Mouse (Mus musculus) lung, embryonic 14.5 days (tissue): ENCODE measurements around the gene Smpd3. TPM values are rescaled to one million over a fixed set of nuclear protein-coding genes. Genes with fewer than 3 reads are reported as not detected.

Experiments used
- ATAC-seq: fragments of 200-750 bp; cut with Nextera tagmentation; 2 replicates; pipeline ENCODE4 v1.8.0; 2017; ENCODE audit warnings: mild to moderate bottlenecking, moderate TSS enrichment, moderate library complexity; ENCODE audit not compliant: insufficient read depth
- DNase-seq: peaks from one replicate; pipeline ENCODE4 v3.0.0-alpha.2; 2015
- H3K27ac ChIP-seq: fragments of 300-500 bp; sonication (generic); 2 replicates; pipeline ENCODE4 v1.5.1; 2014; ENCODE audit warnings: low read depth, mild to moderate bottlenecking, moderate library complexity
- H3K27me3 ChIP-seq: fragments of 300-500 bp; sonication (generic); 2 replicates; pipeline ENCODE4 v1.6.1; 2014; ENCODE audit warnings: low read length, control low read depth; ENCODE audit not compliant: insufficient read depth
- H3K36me3 ChIP-seq: fragments of 300-500 bp; sonication (generic); 2 replicates; pipeline ENCODE4 v1.6.1; 2014; ENCODE audit warnings: control low read depth; ENCODE audit not compliant: insufficient read depth
- H3K4me1 ChIP-seq: fragments of 300-500 bp; sonication (generic); 2 replicates; pipeline ENCODE4 v1.6.1; 2014; ENCODE audit warnings: antibody characterized with exemption, control low read depth; ENCODE audit not compliant: insufficient read depth
- H3K4me2 ChIP-seq: fragments of 300-500 bp; sonication (generic); 2 replicates; pipeline ENCODE4 v1.6.1; 2014; ENCODE audit warnings: mild to moderate bottlenecking
- H3K4me3 ChIP-seq: fragments of 300-500 bp; sonication (generic); 2 replicates; pipeline ENCODE4 v1.5.1; 2014; ENCODE audit warnings: low read depth, low read length
- H3K9ac ChIP-seq: fragments of 300-500 bp; sonication (generic); 2 replicates; pipeline ENCODE4 v1.6.1; 2014
- H3K9me3 ChIP-seq: fragments of 300-500 bp; sonication (generic); 2 replicates; pipeline ENCODE4 v1.6.1; 2016; ENCODE audit warnings: low read depth, low read length, control low read depth
- CTCF ChIP-seq: IDR thresholded peaks from 2 replicates; pipeline ENCODE4 v1.5.1; 2016; ENCODE audit warnings: antibody characterized with exemption, low read depth
- WGBS: fragments of 180-500 bp; shearing (Covaris S2); extraction: QIAGEN DNeasy Blood & Tissue Kit; methylation state at CpG from one replicate; pipeline ENCODE4 v1.1.7; 2014; 5-methylcytosine and 5-hydroxymethylcytosine counted together
- polyA plus RNA-seq: library from polyadenylated mRNA; unstranded; fragments of >200 nt; fragmentation: Nextera tagmentation; extraction: Ambion mirVana; gene quantifications from 2 replicates; pipeline ENCODE4 v1.2.1, GENCODE M21; 2014

Smpd3 gene
- polyA plus RNA-seq, 1 experiment from 2014 or later: 0.93 TPM

DNA sequence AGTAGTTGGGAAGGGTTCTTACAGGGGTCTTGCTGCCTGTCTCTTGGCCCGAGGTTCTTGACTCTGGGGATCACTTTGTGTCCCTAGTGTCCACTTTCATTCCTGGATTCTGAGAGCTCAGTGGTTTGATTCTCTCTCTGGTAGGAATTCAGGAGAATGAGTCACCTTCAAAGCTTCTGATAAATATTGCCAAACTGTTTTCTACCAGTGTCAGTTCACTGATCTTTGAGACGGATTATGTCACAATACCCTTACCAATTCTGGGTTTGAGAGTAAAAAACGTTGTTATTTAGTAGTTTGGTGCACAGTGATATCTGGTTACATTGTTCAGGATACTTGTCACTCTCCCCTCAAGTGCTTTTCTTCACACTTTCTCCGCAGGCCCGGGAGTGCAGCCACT lies 57.6 kb downstream of the Smpd3 start:
- no peaks in the 10 kb centered on the region for H3K9me3 ChIP-seq
- H3K9ac ChIP-seq: no peak overlapping the region
- TF ChIP-seq CTCF: no peak
- no peak for DNase-seq
- H3K27ac ChIP-seq: no peak overlapping the region
- 30% methylated on average over 5 of the region's 5 CpGs for WGBS
- ATAC-seq: no peak
- no peak overlapping the region for H3K4me2 ChIP-seq
- no peaks in the 10 kb centered on the region for H3K36me3 ChIP-seq
- no peak overlapping the region for H3K4me3 ChIP-seq
- H3K4me1 ChIP-seq: no peaks in the 10 kb centered on the region
- no peaks in the 10 kb centered on the region for H3K27me3 ChIP-seq

GRCm38 (mm10) chr8:106278367-106279042 lies 59.3 kb downstream of the Smpd3 start:
- no peak for ATAC-seq
- WGBS: 67% methylated on average over 11 of the region's 11 CpGs

GRCm38 (mm10) chr8:106276709-106277317 lies 61.0 kb downstream of the Smpd3 start:
- Histone ChIP-seq H3K4me1 (no peaks in the 10 kb centered on the region), H3K27me3 (no peaks in the 10 kb centered on the region), H3K36me3 (no peaks in the 10 kb centered on the region), H3K9ac (no peak overlapping the region), H3K4me3 (no peak overlapping the region), H3K27ac (no peak overlapping the region), H3K4me2 (no peak overlapping the region), H3K9me3 (no peaks in the 10 kb centered on the region)
- no peak for TF ChIP-seq CTCF
- WGBS: 74% methylated on average over 5 of the region's 5 CpGs
- ATAC-seq (no peak), DNase-seq (no peak)

More at GRCm38 (mm10) chr8:106278367-106279042, 59.3 kb downstream of the Smpd3 start:
- H3K4me3 ChIP-seq: no peak overlapping the region
- H3K36me3 ChIP-seq: no peaks in the 10 kb centered on the region
- no peak overlapping the region for H3K27ac ChIP-seq
- H3K27me3 ChIP-seq: no peaks in the 10 kb centered on the region
- H3K9ac ChIP-seq: no peak overlapping the region
- TF ChIP-seq CTCF: no peak
- H3K4me2 ChIP-seq: no peak overlapping the region
- no peaks in the 10 kb centered on the region for H3K4me1 ChIP-seq
- no peak for DNase-seq
- no peaks in the 10 kb centered on the region for H3K9me3 ChIP-seq

GRCm38 (mm10) chr8:106273468-106273867 lies 64.3 kb downstream of the Smpd3 start:
- H3K4me2 ChIP-seq: no peak overlapping the region
- WGBS: 76% methylated on average over 3 of the region's 3 CpGs
- ATAC-seq: no peak

DNA sequence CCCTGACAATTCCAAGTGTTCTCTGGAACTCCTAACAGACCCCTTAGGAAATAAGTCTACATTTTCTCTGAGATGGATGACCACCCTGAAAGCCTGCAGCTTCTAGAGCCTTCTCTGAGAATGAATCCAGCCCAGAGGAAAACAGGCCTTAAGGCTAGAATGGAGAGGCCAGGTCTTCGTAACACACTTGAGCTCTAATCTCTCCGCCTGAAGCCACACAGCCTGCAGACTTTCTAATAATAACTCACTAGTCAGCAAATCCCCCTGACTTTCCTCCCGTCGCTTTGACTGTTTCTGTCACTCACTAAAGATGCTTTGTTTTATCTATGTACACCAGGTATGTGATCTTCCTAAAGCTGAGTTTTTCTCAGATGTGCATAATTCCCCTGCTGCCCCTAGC lies 66.4 kb downstream of the Smpd3 start:
- Histone ChIP-seq H3K27me3 (no peaks in the 10 kb centered on the region), H3K4me3 (no peak overlapping the region), H3K36me3 (no peaks in the 10 kb centered on the region), H3K4me2 (no peak overlapping the region), H3K27ac (no peak overlapping the region), H3K9ac (no peak overlapping the region), H3K4me1 (no peaks in the 10 kb centered on the region), H3K9me3 (no peaks in the 10 kb centered on the region)
- DNase-seq (no peak), ATAC-seq (no peak)
- TF ChIP-seq CTCF: no peak
- WGBS: 39% methylated on average over 4 of the region's 4 CpGs

More at GRCm38 (mm10) chr8:106273468-106273867, 64.3 kb downstream of the Smpd3 start:
- no peak for TF ChIP-seq CTCF
- Histone ChIP-seq H3K9me3 (no peaks in the 10 kb centered on the region), H3K9ac (no peak overlapping the region), H3K36me3 (no peaks in the 10 kb centered on the region), H3K4me1 (no peaks in the 10 kb centered on the region), H3K4me3 (no peak overlapping the region), H3K27me3 (no peaks in the 10 kb centered on the region), H3K27ac (no peak overlapping the region)
- DNase-seq: no peak

GRCm38 (mm10) chr8:106270804-106271203 lies 67.0 kb downstream of the Smpd3 start:
- Histone ChIP-seq H3K27ac (no peak overlapping the region), H3K9ac (no peak overlapping the region), H3K36me3 (no peaks in the 10 kb centered on the region), H3K4me1 (no peaks in the 10 kb centered on the region), H3K9me3 (no peaks in the 10 kb centered on the region), H3K4me3 (no peak overlapping the region), H3K27me3 (no peaks in the 10 kb centered on the region), H3K4me2 (no peak overlapping the region)
- no peak for TF ChIP-seq CTCF
- DNase-seq: peak; percentile 30
- no peak for ATAC-seq
- WGBS: 23% methylated on average over 5 of the region's 5 CpGs

DNA sequence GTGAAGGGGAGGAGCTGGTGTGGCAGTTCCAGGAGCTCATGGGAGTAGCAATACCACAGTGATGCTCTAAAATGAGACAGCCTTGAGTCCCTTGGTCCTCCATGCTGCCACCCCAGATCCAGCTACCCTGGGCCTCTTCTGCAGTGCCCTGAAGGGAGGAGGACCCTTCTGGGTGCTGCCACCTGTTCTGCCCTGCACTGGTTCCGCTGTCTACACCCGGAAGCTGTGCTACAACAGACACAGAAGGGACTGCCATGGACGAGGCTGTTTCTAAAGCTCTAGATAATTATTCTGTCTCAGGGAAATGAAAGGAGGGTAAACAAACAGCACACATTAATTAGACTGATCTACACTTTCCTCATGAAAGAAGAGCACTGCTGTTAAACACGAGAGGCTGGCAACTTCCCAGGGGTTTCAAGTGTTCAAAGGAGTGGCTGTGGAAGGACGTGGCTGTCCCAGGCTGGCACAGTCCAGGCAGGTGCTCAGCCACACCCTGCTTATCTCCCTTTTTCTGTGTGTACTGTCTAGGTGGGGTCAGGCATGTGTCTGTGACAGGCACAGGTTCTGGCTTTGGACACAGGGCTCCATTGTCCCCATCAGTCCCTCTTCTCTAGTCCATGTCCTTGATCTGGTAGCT lies 69.0 kb downstream of the Smpd3 start:
- H3K27ac ChIP-seq: no peak overlapping the region
- H3K4me1 ChIP-seq: no peaks in the 10 kb centered on the region
- no peaks in the 10 kb centered on the region for H3K36me3 ChIP-seq
- no peak for TF ChIP-seq CTCF
- no peaks in the 10 kb centered on the region for H3K9me3 ChIP-seq
- no peak for ATAC-seq
- H3K9ac ChIP-seq: no peak overlapping the region
- H3K4me3 ChIP-seq: no peak overlapping the region
- no peak for DNase-seq
- no peak overlapping the region for H3K4me2 ChIP-seq
- 56% methylated on average over 5 of the region's 5 CpGs for WGBS
- H3K27me3 ChIP-seq: no peaks in the 10 kb centered on the region
